Mouse (Mus musculus): ENCODE results near the gene Osbp2.
"Not testable (repeated sequence)": the region's sequence is repeated elsewhere in the genome, so short reads cannot be mapped to it uniquely, and the experiment has no call there.

Osbp2 gene

GRCm38 (mm10) chr11:3863454-3864112 is at the start of gene Osbp2:
Gene Osbp2 (minus strand): TSS chr11:3863903.
- peak; percentile 88 for DNase-seq (ENCODE audit: low spot score)

- no peak for DNase-seq (ENCODE audit: low spot score)
Measured at GRCm38 (mm10) chr11:3912875-3913271, 49.2 kb upstream of the Osbp2 start.

DNA sequence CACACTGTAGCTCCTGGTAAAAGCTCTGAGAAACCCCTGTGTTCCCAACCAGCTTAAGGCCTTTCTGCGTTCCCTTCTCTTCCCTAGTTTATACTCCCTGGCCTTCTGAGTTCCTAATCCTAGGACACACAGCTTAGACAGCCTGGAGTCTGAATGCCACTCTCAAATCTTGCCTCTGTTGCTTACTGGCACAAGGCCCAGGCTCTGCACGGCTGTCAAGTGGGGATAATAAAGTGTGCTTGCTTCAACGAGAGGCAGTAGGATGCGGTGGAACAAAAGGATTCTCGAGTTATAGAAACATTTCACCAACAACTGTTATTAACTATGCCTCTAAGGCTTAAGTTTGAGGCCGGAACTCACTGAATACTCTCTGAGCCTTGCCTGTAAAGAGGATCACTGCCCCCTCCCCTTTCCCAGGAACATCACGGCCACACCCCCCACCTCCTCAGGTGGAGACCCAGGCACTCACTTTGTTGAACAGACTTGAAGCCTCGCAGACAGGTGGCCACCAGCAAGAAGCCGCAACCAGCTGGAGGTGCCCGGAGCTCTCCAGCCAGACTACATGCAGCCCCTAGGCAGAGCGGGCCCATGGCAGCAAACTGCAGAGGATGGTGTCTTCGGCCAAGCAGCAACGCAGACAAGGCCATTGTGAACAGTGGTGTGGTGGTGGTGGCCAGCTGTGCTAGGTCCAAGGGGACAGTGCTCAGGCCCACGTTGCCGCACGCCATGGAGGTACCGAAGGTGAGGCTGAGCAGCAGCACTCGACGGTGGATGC is 48.6 kb upstream of the Osbp2 start:
- no peak for DNase-seq (ENCODE audit: low spot score)

GRCm38 (mm10) chr11:3911440-3911839 is 47.7 kb upstream of the Osbp2 start:
- not testable (repeated sequence) for DNase-seq (ENCODE audit: low spot score)

- DNase-seq (ENCODE audit: low spot score): no peak
Measured at GRCm38 (mm10) chr11:3910513-3911310, 47.0 kb upstream of the Osbp2 start.

GRCm38 (mm10) chr11:3909236-3909635 is 45.5 kb upstream of the Osbp2 start:
- DNase-seq (ENCODE audit: low spot score): no peak

- no peak for DNase-seq (ENCODE audit: low spot score)
Measured at GRCm38 (mm10) chr11:3905446-3905845, 41.7 kb upstream of the Osbp2 start.

DNA sequence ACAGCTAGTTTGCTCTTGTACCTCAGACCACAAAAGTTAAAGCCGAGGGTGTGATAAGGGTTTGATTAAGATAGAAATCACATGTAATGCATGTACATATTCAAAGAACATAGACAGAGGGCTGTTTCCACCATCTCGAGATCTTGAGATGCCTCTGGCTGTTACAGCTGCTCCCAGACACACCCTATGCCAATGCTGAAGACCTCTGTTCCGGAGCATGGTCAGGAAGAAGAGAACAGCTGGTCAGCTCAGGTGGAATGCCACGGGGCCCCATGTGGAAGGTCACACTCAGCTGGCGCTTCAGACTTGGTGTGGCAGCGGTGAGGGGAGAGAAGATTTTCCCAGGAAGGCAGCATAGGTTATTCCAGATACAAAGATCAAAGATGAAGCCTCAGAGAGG is 41.0 kb upstream of the Osbp2 start:
- DNase-seq (ENCODE audit: low spot score): no peak

DNA sequence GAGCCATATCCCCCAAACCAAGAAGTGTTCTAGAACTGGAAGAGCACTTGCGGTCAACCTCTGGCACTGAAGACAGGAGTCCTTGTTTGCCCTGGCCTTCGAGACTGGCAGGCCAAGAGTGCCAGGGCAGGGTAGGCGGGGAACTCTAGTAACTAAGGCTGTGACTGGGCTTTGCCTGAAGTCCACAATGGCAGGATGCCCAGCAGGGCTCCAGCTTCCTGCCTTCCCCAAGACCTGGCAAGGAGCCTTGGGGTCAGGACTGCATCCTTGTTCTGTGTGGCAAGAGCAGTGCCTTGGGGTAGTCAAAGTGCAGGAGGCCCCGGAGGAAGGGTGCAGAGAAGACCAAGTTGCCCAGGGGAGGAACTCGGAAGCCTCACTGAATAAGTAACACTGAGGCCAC is 39.3 kb upstream of the Osbp2 start:
- DNase-seq (ENCODE audit: low spot score): no peak

- no peak for DNase-seq (ENCODE audit: low spot score)
Measured at GRCm38 (mm10) chr11:3902516-3902915, 38.8 kb upstream of the Osbp2 start.

DNA sequence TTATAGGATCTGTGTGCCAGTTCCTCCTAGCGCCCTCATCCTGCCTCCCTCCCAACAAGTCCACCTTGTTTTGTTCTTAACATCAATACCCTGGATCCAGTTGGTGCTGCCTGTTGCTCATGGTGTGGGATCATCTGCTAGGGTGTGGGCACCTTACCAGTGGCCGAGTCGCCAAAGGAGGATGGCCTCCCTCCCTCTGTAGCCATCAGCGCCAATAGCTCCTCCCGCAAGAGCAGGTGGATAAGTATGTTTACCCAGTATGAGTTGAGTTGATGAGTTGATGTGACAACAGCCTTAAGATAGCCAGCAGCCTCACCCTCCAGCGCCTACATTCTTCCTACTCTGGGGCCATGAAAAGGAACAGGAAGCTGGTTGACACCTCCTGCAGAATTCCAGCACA is 36.6 kb upstream of the Osbp2 start:
- no peak for DNase-seq (ENCODE audit: low spot score)

DNA sequence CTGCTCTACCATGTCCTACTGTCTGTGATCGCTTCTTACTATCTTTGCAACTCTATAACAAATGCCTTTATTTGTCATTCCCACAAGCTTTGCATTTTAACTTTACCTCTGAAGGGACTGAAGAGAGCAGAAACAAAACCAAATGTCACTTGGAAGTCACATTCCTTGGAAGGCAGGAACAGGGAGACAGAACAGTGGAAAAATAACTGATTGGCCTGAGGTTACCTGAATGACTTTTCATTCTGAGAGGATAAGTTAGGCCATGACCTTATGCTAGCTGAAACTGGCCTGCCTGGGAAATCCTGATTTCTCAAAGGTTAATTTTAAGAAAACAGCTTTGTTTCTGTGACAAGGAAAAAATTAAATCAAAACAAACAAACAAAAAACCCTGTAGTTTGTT is 32.2 kb upstream of the Osbp2 start:
- DNase-seq (ENCODE audit: low spot score): no peak

DNA sequence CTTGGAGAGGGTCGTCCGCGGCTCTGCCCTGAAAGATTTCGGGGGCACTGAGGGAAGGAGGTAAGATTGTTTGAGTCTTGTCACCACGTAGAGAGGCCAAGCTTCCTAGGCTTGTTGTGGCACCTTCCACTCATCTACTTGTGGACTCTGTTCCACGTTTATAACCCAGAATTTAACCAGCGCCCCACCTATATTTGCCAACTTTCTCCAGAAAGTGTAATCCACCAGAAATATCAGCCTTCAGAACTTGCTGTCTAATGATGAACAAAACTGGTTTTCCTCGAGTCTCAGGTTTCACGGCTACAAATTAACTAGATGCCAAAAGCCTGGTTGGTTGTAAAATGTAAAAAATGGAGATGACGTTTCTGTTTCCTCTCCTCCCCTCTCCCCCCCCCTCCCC is 31.8 kb upstream of the Osbp2 start:
- DNase-seq (ENCODE audit: low spot score): no peak

DNA sequence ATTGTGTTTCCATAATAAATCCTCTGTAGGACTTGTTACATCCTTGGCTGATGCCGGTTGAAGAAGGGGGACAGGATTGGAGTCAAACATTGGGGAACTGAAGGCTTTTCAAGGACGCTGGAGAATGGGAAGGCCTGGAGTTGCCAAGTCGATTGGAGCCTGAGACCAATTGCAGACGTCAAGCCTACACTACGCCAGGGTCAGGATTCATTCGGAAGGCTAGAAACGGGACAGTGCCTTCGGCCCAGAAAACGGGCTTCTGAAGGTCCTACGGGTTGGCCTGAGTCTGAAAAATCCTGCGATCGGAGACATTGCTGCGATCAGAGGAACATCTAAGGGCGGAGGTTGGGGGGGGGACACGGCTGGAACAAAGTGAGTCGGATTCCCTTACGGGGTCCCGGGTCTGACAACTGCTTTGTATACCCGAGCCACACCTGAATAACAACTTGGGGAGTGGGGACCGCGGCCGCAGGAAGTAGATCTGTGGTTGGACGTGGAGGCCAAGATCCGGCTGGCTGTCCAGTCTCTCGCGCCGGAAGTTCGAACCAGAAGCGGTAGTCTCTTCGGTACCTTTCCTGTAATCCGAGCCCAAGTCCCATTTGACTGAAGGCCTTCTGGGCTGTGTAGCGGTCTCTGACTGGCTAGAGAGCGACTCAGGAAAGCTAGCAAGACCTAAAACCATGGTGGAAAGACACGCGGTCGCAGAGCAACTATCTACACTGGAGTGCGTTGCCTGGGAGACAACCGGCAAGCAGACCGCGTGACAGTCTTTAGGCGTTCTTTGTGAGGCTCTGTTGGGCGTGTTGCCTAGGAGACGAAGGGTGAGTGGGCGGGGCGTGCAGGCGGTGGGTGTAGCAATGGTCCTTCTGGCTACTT is 30.9 kb upstream of the Osbp2 start, which contains the start of the genes 4921536K21Rik and Dusp18:
TSS of gene 4921536K21Rik (minus strand) at position 693 of the 876 bp plus-strand sequence.
TSS of gene Dusp18 (plus strand) at position 835 of the 876 bp plus-strand sequence.
- peak; percentile 95 for DNase-seq (ENCODE audit: low spot score)

DNA sequence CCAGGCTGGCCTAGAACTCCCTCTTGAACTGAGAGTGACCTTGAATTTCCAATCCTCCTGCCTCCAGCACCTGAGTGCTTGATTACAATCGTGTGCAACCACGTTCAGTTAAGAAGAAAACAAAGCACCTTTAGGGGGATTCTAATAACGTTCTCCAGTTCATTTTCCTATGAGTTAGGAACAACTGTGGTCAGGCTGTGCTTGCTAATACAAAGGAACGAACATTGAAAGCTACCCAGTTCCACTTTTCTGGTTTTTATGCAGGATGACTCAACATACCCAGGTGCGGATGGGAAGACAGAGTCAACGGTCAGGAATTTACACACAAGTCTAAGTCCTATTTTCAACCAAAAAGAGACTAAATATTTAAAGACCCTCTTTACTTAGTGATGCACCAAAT is 30.3 kb upstream of the Osbp2 start:
- no peak for DNase-seq (ENCODE audit: low spot score)

GRCm38 (mm10) chr11:3887331-3887730 is 23.6 kb upstream of the Osbp2 start:
- DNase-seq (ENCODE audit: low spot score): no peak

- no peak for DNase-seq (ENCODE audit: low spot score)
Measured at GRCm38 (mm10) chr11:3883711-3884110, 20.0 kb upstream of the Osbp2 start.

- peak; percentile 36 for DNase-seq (ENCODE audit: low spot score)
Measured at GRCm38 (mm10) chr11:3879836-3880235, 16.1 kb upstream of the Osbp2 start.

GRCm38 (mm10) chr11:3878660-3879059 is 15.0 kb upstream of the Osbp2 start:
- no peak for DNase-seq (ENCODE audit: low spot score)

- no peak for DNase-seq (ENCODE audit: low spot score)
Measured at GRCm38 (mm10) chr11:3876419-3876818, 12.7 kb upstream of the Osbp2 start.

DNA sequence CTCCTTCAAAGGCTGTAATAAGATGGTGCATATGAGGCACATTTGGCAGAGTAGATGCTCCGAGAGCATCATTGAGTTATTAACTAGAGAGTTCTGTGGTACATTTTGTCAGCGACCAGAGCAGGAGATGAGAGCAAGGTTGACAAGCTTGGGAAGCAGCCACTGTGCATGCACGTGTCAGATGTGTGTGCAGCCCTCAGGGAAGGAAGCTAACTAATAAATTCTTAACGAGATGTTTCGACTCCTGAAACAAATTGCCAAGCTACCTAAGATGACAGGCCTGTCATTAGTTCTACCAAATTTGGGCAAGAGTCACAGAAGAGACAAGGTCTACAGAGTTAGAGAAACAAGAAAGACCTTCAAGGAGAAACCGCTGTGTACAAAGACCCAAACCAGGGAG is 640 bp upstream of the Osbp2 start:
- DNase-seq (ENCODE audit: low spot score): no peak

All from yolk sac, embryonic 10.5 days (tissue).